Mouse (Mus musculus): ENCODE measurements around the gene Sytl2. TPM values are rescaled to one million over a fixed set of nuclear protein-coding genes. Genes with fewer than 3 reads are reported as not detected.

Gene Sytl2
- polyA plus RNA-seq, 1 experiment from 2014 or later: 29.7 TPM

- no peak overlapping the region for H3K4me3 ChIP-seq (ENCODE audit: low read depth, low read length)
- no peaks in the 10 kb centered on the region for H3K9me3 ChIP-seq (ENCODE audit: control insufficient read depth, low read length)
- no peaks in the 10 kb centered on the region for H3K27me3 ChIP-seq (replicated peaks; ENCODE audit: control insufficient read depth, insufficient read depth, low read length)
- no peak overlapping the region for H3K4me2 ChIP-seq (ENCODE audit: low read depth, low read length)
- WGBS: 59% methylated on average over 3 of the region's 3 CpGs
- no peaks in the 10 kb centered on the region; the same call in 1 of the 2 replicates for H3K4me1 ChIP-seq (ENCODE audit: control insufficient read depth, insufficient read depth, low read length)
- DNase-seq (ENCODE audit: low spot score) (no peak), ATAC-seq (ENCODE audit: low read depth) (no peak)
- H3K27ac ChIP-seq (replicated peaks; ENCODE audit: low read depth, low read length): no peak overlapping the region
- H3K9ac ChIP-seq (ENCODE audit: low read depth, low read length): no peak overlapping the region
- no peaks in the 10 kb centered on the region for H3K36me3 ChIP-seq (ENCODE audit: control insufficient read depth, insufficient read depth, low read length)
Measured at GRCm38 (mm10) chr7:90277246-90277645, 24.8 kb upstream of the Sytl2 start.

GRCm38 (mm10) chr7:90277769-90278168 lies 24.3 kb upstream of the Sytl2 start:
- no peak for ATAC-seq (ENCODE audit: low read depth)
- Histone ChIP-seq H3K4me2 (ENCODE audit: low read depth, low read length) (no peak overlapping the region), H3K4me3 (ENCODE audit: low read depth, low read length) (no peak overlapping the region), H3K27me3 (replicated peaks; ENCODE audit: control insufficient read depth, insufficient read depth, low read length) (no peaks in the 10 kb centered on the region), H3K9ac (ENCODE audit: low read depth, low read length) (no peak overlapping the region), H3K9me3 (ENCODE audit: control insufficient read depth, low read length) (no peaks in the 10 kb centered on the region), H3K27ac (replicated peaks; ENCODE audit: low read depth, low read length) (no peak overlapping the region), H3K36me3 (ENCODE audit: control insufficient read depth, insufficient read depth, low read length) (no peaks in the 10 kb centered on the region), H3K4me1 (ENCODE audit: control insufficient read depth, insufficient read depth, low read length) (no peaks in the 10 kb centered on the region; the same call in 1 of the 2 replicates)
- no peak for DNase-seq (ENCODE audit: low spot score)
- 61% methylated on average over 4 of the region's 4 CpGs for WGBS

GRCm38 (mm10) chr7:90279136-90279535 lies 22.9 kb upstream of the Sytl2 start:
- Histone ChIP-seq H3K9me3 (ENCODE audit: control insufficient read depth, low read length) (no peaks in the 10 kb centered on the region), H3K4me3 (ENCODE audit: low read depth, low read length) (no peak overlapping the region), H3K36me3 (ENCODE audit: control insufficient read depth, insufficient read depth, low read length) (no peaks in the 10 kb centered on the region), H3K9ac (ENCODE audit: low read depth, low read length) (no peak overlapping the region), H3K27ac (replicated peaks; ENCODE audit: low read depth, low read length) (no peak overlapping the region), H3K4me2 (ENCODE audit: low read depth, low read length) (no peak overlapping the region), H3K27me3 (replicated peaks; ENCODE audit: control insufficient read depth, insufficient read depth, low read length) (no peaks in the 10 kb centered on the region), H3K4me1 (ENCODE audit: control insufficient read depth, insufficient read depth, low read length) (no peaks in the 10 kb centered on the region; the same call in 1 of the 2 replicates)
- ATAC-seq (ENCODE audit: low read depth) (no peak), DNase-seq (ENCODE audit: low spot score) (no peak)
- 90% methylated on average over 4 of the region's 4 CpGs for WGBS

GRCm38 (mm10) chr7:90280274-90280875 lies 21.7 kb upstream of the Sytl2 start:
- Histone ChIP-seq H3K4me2 (ENCODE audit: low read depth, low read length) (no peak overlapping the region), H3K27ac (replicated peaks; ENCODE audit: low read depth, low read length) (no peak overlapping the region), H3K9ac (ENCODE audit: low read depth, low read length) (no peak overlapping the region), H3K9me3 (ENCODE audit: control insufficient read depth, low read length) (no peaks in the 10 kb centered on the region), H3K36me3 (ENCODE audit: control insufficient read depth, insufficient read depth, low read length) (no peaks in the 10 kb centered on the region), H3K4me3 (ENCODE audit: low read depth, low read length) (no peak overlapping the region), H3K27me3 (replicated peaks; ENCODE audit: control insufficient read depth, insufficient read depth, low read length) (no peaks in the 10 kb centered on the region), H3K4me1 (ENCODE audit: control insufficient read depth, insufficient read depth, low read length) (no peaks in the 10 kb centered on the region; the same call in 1 of the 2 replicates)
- ATAC-seq (ENCODE audit: low read depth): no peak
- no peak for DNase-seq (ENCODE audit: low spot score)
- WGBS: 61% methylated on average over 11 of the region's 11 CpGs

- Histone ChIP-seq H3K9ac (ENCODE audit: low read depth, low read length) (no peak overlapping the region), H3K36me3 (ENCODE audit: control insufficient read depth, insufficient read depth, low read length) (no peaks in the 10 kb centered on the region), H3K27ac (replicated peaks; ENCODE audit: low read depth, low read length) (0 out of 2 replicates have a peak overlapping the region, but pooled peaks have one; percentile 5), H3K4me1 (ENCODE audit: control insufficient read depth, insufficient read depth, low read length) (no peaks in the 10 kb centered on the region; the same call in 1 of the 2 replicates), H3K27me3 (replicated peaks; ENCODE audit: control insufficient read depth, insufficient read depth, low read length) (no peaks in the 10 kb centered on the region), H3K4me3 (ENCODE audit: low read depth, low read length) (no peak overlapping the region), H3K9me3 (ENCODE audit: control insufficient read depth, low read length) (no peaks in the 10 kb centered on the region), H3K4me2 (ENCODE audit: low read depth, low read length) (no peak overlapping the region)
- DNase-seq (ENCODE audit: low spot score) (peak; percentile 67), ATAC-seq (ENCODE audit: low read depth) (peak; percentile 41; the same call in 1 of the 2 replicates)
- 40% methylated on average over 8 of the region's 8 CpGs for WGBS
Measured at GRCm38 (mm10) chr7:90280878-90281277, 21.2 kb upstream of the Sytl2 start.

GRCm38 (mm10) chr7:90281759-90282546 lies 20.1 kb upstream of the Sytl2 start:
- Histone ChIP-seq H3K27me3 (replicated peaks; ENCODE audit: control insufficient read depth, insufficient read depth, low read length) (no peaks in the 10 kb centered on the region), H3K9me3 (ENCODE audit: control insufficient read depth, low read length) (no peaks in the 10 kb centered on the region), H3K27ac (replicated peaks; ENCODE audit: low read depth, low read length) (peak overlapping the region; percentile 33; the same call in 1 of the 2 replicates), H3K9ac (ENCODE audit: low read depth, low read length) (no peak overlapping the region), H3K4me3 (ENCODE audit: low read depth, low read length) (no peak overlapping the region), H3K36me3 (ENCODE audit: control insufficient read depth, insufficient read depth, low read length) (no peaks in the 10 kb centered on the region), H3K4me2 (ENCODE audit: low read depth, low read length) (no peak overlapping the region), H3K4me1 (ENCODE audit: control insufficient read depth, insufficient read depth, low read length) (no peaks in the 10 kb centered on the region; the same call in 1 of the 2 replicates)
- peak; percentile 75 for ATAC-seq (ENCODE audit: low read depth)
- peak; percentile 79 for DNase-seq (ENCODE audit: low spot score)
- 72% methylated on average over 11 of the region's 11 CpGs for whole genome bisulfite sequencing

- 84% methylated on average over 1 of the region's 1 CpGs for WGBS
- Histone ChIP-seq H3K27ac (replicated peaks; ENCODE audit: low read depth, low read length) (no peak overlapping the region), H3K36me3 (ENCODE audit: control insufficient read depth, insufficient read depth, low read length) (no peaks in the 10 kb centered on the region), H3K27me3 (replicated peaks; ENCODE audit: control insufficient read depth, insufficient read depth, low read length) (no peaks in the 10 kb centered on the region), H3K9ac (ENCODE audit: low read depth, low read length) (no peak overlapping the region), H3K4me2 (ENCODE audit: low read depth, low read length) (no peak overlapping the region), H3K4me3 (ENCODE audit: low read depth, low read length) (no peak overlapping the region), H3K4me1 (ENCODE audit: control insufficient read depth, insufficient read depth, low read length) (no peaks in the 10 kb centered on the region; the same call in 1 of the 2 replicates), H3K9me3 (ENCODE audit: control insufficient read depth, low read length) (no peaks in the 10 kb centered on the region)
- DNase-seq (ENCODE audit: low spot score) (no peak), ATAC-seq (ENCODE audit: low read depth) (no peak)
Measured at GRCm38 (mm10) chr7:90282786-90283185, 19.3 kb upstream of the Sytl2 start.

- WGBS: 56% methylated on average over 7 of the region's 7 CpGs
- H3K4me2 ChIP-seq (ENCODE audit: low read depth, low read length): no peak overlapping the region
- DNase-seq (ENCODE audit: low spot score): no peak
Measured at GRCm38 (mm10) chr7:90284793-90285192, 17.3 kb upstream of the Sytl2 start.

More at GRCm38 (mm10) chr7:90284793-90285192, 17.3 kb upstream of the Sytl2 start:
- Histone ChIP-seq H3K9me3 (ENCODE audit: control insufficient read depth, low read length) (no peaks in the 10 kb centered on the region), H3K4me1 (ENCODE audit: control insufficient read depth, insufficient read depth, low read length) (no peaks in the 10 kb centered on the region), H3K9ac (ENCODE audit: low read depth, low read length) (no peak overlapping the region), H3K27ac (replicated peaks; ENCODE audit: low read depth, low read length) (no peak overlapping the region), H3K27me3 (replicated peaks; ENCODE audit: control insufficient read depth, insufficient read depth, low read length) (no peaks in the 10 kb centered on the region), H3K4me3 (ENCODE audit: low read depth, low read length) (no peak overlapping the region), H3K36me3 (ENCODE audit: control insufficient read depth, insufficient read depth, low read length) (no peaks in the 10 kb centered on the region)
- ATAC-seq (ENCODE audit: low read depth): no peak
